Mouse (Mus musculus) frontal cortex, postnatal 10 days (tissue): ENCODE measurements around the gene Mier2.

ENCODE experiments used
- DNase-seq, 2 experiments: peaks; one replicate each; pipeline ENCODE4 v3.0.0; 2022; ENCODE audit warnings: low spot score in 2 of 2, mixed read lengths in 1 of 2

Gene Mier2

DNA sequence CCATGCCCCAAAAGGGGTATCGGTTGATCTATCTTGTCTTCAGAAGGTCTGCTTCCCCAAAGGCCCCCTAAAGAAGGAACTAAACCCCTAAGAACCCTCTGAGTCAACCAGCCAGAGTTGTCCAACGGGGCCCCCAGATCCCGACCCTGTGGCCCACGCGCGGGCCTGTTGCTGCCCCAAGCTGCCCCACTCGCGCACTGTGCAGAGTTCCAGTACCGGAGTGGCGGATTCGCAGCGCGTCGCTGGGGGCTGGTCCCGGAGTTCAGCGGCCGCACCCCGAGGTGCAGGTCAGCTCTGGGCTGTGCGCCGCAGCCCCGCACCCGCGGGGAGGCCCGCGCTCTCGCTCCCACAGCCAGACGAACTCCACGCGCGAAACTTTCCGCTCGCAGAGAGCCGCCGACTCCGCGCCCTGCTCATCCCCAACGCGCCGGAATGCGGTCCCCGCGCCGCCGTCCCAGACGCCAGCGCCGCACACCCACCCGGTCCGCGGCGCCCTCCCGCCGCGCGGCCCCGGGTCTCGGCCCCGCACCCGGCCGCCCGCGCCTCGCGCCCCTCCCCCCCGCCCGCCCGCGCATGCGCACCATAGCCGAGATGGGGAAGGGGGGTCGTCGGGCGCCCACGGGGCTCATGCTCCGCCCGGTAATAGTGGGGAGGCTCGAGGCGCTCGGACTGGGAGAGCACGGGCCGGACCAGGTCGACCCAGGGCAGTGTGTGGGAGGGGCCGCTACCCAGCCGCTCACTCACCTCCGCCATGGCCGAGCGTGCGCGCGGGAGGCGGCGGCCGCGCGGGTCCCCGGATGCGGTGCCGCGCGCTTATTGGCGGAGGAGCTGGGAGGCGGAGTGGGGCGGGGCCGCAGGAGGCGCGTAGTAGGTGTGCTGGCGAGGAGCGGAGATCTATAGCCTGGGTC, at the start of gene Mier2:
Mier2 (minus strand) TSS at position 870 of the 908 bp plus-strand sequence.
- peak; percentile 70 to 86 for DNase-seq

DNA sequence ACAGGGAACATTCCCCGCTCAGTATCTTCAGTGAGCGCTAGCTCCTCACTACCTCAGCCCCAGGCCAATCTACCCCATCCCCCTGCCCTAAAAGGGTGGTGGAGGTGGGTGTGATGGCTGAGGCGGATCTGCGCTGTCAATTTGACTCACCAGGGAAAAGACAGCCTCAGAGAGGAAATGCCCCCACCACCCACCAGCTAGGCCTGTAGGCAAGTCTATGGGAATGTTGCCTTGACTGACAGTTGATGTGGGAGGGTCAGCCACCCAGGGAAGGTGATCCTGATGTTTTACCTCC, 42.9 kb upstream of the Mier2 start:
- no peak for DNase-seq

DNA sequence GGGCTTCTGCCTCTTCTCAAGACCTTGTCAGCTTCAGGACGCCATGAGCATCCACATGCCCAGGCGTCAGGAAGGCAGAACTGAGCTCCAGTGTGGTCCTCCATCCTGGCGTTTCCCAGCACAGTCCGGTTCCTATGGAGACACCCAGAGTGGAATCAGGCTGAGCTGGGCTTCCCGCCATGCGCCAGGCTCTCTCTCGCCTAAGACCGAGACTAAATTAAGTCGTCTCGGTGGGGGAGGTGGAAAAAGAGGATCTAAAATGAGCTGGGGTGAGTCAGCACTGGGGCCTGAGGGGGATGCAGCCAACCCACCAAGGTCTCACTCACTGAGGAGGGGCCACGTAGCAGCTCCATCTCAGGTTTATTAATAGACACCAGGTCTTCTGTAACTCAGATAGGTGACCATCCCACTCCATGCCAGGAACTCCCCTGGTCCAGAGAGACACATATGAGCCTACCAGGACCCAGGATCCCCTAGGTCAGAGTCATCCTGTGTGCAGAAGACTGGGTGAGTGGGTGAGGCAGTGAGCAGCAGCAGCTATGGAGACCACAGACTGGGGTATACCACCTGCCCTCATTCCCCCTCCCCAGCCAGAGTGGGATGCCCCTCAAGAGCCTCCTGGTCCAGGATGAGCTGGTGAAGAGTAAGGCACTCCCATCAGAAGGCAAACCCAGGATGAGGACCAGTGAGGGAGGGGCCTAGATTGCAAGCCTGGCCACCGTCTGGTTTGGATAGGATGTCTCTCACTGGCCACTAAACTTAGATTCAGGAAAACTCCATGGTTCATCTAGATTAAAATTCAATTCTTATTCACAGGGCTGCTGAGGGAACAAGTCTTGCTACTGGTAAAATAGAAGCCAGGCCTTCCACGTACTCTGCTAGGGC, 42.3 kb upstream of the Mier2 start:
- DNase-seq = peak; percentile 65 to 70

DNA sequence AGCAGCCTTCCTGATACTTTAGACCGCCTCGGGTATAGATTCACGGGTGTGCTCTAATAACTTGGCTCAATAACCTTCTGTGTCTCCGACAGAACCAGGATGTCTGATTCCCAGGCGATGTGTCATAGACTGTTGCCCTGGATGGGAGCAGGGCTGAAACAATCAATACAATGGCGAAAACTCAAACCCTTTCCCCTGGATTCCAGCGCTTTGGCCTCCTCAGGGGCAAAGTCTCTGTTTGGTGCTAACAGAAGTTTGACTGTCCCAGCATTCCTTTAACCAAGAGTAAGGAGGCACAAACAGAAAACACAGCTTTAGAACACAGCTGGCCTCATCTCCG, 40.6 kb upstream of the Mier2 start:
- DNase-seq = no peak

DNA sequence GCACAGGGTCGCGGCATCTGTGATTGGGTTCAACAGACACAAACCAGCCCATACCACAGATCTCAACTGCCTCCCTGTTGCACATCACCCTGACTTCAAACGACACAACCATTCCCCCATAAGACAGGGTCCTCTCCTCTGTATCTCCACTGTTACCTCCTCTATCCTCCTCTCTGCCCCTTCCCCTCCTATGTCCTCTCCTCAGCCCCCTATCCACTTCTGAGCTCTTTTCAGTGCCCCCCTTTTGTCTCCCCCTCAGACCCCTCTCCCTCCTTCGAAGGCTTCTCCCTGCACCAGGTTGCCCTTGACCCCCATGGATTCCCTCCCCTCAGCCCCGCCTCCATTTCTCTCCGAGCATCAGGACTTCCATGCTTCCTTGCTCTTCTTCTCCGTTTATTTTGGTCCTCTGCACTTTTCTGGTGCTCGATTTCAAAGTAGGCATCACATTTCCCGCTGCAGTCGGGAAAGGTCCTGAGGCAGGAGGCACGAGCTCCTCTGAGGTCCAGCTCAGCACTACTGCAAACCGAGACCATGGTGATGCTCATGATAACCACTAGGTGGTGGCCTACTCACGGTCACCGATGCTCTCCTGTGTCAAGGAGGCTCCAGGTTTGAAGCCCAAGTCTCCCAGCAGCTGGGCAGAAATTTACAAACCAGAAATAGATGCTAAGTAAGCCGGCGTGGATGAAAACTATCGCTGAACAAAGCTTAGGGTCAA, 40.0 kb upstream of the Mier2 start:
- DNase-seq = peak in 1 of 2 experiments; percentile 67

DNA sequence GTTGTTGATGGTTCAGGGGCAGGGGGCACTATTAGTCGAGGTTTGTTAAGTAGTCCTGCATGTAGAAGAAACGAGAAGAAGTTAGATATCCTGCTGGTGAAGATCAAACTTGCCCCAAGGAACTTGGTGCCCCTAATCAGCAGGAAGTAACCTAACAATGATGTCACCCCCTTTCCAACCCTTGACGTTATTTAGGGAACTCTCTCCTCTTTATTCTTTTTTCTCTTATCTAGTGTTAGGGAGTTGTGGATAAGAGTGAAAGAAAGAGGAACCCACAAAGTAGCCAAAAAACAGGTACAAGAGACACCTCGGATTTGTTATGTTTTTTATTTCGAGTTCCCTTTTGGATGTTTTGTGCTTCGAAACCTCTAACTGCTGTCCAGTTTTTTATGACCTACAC, 39.1 kb upstream of the Mier2 start:
- no peak for DNase-seq

DNA sequence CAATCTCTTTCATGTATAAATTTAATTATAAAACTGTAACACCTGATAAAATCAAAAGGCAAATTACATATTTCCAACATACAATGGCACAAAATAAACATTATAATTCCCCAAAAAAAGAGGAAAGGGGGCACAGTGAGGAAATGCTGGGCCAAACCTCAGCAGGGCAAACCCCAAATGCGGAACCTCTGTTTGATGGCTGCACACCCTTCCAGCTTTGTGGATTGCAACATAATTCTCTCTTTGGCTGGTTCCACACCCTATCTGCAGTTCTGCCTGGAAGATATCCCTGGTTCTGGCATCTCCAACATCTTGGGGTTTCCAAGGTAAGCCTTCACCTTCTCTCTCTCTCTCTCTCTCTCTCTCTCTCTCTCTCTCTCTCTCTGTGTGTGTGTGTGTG, 35.7 kb upstream of the Mier2 start:
- DNase-seq = no peak

DNA sequence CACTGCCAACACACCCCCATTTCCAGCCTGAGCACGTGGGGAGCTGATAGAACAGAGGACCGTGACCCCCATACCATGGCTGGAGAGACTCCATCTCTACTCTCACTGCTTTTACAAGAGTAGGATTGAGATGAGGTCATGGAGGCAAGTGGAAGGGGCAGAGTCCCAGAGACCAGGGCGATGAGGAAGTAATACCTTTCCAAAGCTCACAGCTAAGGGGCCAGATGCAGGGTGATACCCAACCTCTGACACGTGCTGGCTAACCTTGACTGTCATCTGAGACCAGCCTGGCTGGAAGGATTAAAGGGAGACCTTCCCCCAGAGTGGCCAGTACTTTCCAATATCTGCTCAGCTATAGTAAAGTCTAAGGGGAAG, 32.7 kb upstream of the Mier2 start:
- DNase-seq = no peak

DNA sequence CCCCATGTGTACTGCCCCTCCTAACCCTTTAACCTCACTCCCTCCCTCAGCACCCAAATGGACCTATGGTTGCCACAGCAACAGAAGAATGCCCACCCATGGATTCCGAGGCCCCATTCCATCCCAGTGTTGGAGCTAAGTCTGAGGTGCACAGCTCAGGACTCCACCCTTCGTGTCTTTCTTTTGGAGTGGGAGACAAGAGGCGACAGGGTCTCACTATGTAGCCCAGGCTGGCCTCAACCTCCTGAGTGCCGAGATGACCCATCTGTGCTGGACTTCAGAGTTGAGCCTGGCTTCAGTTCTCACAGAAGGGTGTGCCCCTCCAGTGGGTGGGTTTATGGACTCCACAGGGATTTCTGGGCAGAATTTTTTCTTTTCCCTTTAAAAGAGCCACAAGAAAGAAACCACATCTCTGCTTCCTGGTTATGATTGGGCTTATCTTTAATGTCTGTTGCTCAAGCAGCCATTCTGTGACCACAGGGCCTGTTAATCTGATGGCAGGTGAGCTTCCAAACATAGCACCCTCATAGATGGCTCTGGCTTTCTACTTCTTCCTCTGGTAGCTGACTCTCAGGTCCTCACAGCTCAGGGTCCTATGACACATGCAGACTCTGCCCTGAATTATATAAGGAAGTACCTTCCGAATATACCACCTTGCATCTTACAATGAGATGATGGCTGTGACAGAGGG, 32.2 kb upstream of the Mier2 start, which contains the start of gene Theg:
Theg (minus strand) TSS at position 271 of the 691 bp plus-strand sequence.
- DNase-seq = no peak

DNA sequence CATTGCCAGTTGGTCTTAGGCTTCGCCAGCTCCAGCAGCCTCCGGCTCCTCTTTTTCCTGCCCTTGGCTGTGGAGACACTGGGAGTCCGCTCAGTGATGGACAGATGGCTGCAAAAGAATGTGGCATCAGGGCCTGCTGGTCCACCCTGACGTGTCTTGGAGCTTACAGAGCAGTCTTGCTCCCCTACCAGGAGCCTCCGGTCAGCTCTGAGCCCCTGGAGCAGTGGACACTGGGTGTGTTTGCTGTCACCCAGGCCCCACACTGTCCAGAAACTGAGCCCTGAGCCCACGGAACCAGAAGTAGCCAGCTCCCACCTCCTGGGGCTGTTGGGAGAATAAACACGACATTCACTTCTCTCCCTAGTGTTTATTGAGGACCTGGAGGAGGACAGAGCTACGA, 31.2 kb upstream of the Mier2 start:
- DNase-seq = no peak

DNA sequence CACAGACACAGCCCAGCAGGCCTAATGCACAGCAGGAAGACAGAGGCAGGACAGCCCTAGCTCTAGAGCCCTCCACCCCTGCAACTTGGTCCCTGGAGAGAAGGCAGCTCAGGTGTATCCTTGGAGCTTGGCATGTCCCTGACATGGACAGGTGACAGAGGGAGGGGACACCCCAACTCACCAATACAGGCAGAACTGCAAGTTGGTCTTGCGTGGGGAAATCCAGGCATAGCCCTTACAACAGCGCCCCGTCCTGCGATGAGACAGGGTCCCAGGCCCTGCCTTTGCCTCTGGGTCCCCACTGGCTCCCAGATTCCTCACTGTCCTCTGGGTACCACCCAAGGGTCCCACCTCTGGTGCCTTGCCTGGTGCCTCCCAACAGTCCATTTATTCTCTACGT, 30.7 kb upstream of the Mier2 start:
- no peak for DNase-seq

DNA sequence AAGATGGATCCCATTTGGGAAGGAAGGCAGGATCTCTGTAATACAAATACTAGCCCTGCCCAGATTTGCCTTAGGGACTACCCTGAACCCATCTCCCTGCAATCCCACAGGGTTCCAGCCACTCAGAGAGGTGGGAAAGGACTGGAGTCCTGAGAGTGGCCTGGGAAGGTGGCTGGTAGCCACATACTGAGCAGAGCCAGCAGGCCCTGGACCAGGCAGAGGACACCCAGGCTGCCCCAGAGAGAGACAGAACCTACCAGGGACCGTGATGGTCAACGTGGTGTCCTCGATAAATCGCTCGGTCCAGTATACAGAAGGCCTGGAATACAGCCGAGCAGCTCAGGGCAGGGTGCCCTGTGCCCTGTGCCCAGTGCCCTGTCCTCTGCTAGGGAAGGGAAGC, 30.1 kb upstream of the Mier2 start:
- no peak for DNase-seq

DNA sequence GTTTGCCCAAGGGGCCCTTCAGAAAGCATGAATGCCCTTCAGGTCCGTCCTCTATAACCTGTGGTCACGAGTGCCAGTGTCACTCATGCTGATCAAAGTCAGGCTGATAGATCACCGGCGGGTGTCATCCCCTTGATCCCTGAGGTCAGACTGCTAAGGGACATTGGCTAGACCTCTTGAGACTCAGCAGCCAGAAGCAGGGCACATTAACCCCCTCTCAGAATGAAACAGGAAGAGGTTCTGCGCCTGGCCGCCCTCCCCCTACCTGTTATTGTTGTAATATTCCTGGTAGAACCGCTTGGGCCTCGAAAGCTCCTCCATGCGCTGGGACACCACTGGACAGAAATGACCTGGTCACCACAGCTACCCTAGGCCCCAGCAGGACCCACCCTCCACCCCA, 29.4 kb upstream of the Mier2 start:
- no peak for DNase-seq

DNA sequence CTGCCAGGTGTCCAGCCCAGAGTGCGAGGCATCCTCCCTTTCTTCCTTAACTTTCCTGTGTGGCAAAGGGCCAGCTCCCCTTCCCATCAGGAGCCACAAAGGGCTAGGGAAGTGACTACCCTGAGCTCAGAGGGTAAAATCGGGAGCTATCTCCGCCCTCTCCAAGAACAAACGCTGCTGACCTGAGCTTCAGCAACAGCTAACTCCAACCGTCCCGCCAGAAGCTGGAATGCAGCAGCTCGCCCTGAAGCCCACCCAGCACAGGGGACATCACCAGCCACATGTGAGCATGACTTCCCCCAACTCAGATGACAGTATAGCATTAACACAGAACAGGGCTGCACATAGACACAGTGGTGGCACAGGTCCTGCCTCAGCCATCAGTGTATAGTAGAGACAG, 29.0 kb upstream of the Mier2 start:
- no peak for DNase-seq

DNA sequence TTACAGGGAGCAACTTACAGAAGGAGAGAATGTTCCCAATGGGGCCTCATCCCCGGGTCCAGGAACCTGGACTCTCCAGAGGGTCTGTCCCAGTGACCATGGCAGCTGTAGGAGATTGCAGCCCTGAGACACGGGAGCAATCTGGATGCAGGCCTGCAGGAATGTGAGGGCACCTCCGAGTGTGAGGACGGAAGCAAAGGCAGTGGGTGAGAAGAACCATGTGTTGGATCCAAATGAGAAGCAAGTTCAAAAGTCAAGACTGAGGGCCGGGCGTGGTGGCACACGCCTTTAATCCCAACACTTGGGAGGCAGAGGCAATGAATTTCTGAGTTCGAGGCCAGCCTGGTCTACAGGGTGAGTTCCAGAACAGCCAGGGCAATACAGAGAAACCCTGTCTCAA, 26.5 kb upstream of the Mier2 start:
- DNase-seq = no peak

DNA sequence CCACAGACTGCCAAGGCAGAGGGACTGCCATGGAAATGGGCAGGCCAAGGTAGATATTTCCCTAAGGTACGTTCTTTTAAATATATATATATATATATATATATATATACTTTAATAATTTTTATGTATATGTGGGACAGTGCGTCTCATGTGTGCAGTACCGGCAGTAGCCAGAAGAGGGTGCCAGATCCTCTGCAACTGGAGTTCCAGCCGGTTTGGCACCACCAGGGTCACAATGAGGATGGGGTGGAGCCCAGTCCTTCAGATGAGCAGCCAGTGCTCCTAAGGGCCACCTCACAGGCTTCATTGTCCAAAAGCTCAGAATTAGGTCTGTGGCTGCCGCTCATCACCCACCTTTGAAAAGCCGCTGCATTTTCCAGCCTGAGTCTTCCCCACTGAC, 25.8 kb upstream of the Mier2 start:
- DNase-seq = peak in 1 of 2 experiments; percentile 48

DNA sequence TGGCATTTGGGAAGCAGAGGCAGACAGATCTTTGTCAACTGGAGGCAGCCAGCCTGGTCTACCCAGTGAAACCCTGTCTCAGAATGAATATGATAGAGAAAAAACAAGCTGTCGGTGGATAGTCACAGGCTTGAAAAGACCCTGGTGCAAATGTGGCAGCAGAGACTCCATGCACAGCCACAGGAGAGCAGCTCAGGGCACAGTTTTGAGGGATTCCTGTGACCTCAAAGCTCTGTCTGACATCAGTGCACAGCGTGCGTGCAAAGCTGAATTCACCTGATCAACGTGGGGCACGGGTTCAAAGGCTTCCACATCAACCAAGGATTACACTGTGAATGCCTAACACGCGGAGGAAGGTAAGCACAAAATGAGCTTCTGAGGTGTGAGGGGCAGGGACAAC, 25.4 kb upstream of the Mier2 start:
- DNase-seq = no peak

DNA sequence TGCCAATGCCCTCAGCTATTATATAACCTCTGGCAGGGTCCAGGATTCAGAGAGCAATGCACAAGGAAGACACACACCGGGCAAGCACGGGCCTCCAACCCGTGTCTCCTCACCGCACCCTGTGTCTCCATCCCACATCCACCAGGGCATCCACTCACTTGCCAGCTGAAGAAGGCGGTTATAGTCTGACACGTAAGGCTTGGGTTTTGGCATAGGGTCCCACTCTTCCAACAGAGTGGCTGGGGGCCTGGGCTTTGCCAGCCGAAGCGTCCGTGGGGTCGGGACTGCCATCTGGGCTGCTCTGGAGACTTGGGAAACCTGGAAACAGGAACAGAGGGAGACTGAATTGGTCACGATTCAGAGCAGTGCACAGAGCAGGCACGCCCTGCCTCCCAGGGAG, 24.8 kb upstream of the Mier2 start:
- no peak for DNase-seq

DNA sequence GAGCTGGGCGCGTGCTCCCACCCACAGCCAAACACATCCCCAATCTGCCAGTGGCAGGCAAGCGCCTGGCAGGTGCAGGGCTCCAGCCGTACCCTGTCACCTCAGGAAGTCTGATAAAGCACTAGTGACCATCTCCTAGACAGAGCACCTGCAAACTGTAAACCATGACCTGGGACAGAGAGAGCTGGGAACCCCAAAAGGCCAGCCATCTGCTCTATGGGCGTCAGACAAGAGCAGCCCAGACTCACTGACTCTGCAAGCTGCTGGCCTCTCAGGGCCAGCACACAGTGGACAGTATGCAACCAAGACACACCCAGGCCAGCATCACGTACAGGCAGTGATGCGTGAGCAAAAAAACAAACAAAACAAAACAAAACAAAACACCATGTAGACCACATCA, 23.9 kb upstream of the Mier2 start:
- DNase-seq = no peak

DNA sequence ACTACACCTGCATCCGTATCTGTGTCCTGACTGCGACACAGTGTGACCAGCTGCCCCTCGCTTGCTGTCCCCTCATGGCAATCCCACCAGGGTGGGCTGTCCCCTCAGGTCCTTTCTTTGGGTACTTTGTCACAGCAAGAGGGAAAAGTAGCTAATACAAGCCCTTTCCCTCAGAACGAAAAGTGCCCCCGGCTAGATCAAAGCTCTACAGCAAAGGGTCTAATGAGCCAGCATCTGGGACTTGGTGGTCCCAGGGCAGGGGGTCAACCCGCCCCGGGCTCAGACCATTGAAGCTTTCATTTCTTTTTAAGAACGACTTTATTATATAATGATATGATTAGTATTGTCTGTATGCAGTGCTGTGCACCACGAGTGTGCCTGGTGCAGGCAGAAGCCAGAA, 23.3 kb upstream of the Mier2 start:
- DNase-seq = no peak

DNA sequence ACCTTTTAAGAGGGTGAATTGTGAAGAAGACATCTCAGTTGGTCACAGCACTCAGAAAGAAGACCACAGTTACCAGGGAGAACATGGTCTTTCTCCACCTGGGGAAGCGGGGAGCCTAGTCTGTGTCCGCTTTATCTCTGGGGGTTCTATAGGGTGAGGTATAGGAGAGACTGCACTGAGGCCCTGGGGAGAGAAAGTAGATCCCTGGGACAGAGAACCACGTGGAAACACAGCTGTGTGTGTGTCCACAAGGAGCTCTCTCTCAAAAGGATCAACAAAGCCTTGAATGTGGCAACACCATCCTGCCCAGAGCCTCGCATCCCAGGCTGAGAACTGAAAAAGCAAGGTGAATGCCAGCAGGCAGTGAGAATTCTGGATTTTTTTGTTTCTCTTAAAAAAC, 22.4 kb upstream of the Mier2 start:
- no peak for DNase-seq

DNA sequence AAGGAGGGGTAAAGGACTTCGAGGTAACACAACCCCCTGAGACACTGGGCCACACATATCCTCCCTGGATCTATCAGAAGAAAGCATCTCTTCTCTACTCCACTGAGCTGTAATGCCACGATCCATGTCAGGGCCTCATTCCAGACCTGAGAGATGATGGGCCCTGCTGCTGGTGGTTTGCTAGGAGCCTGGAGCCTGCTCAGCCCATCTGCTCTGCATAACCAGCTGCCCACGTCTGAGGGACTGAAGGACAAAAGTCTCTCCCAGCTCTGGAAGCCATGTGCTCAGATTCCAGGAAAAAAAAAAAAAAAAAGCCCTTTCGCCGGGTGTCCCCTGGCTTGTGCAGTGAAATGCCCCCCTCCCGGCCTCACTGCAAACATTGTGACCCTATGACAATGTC, 20.8 kb upstream of the Mier2 start:
- no peak for DNase-seq
